Mouse (Mus musculus) liver, adult 2 months (tissue): Measurements from ENCODE around the gene Gatd1.

Experiments used
- CTCF ChIP-seq: fragments of 200-500 bp; IDR thresholded peaks from 2 replicates; pipeline ENCODE4 v1.5.1; 2011; ENCODE audit warnings: low read depth, low read length, control low read depth
- POLR2A ChIP-seq: fragments of 200-500 bp; IDR thresholded peaks from 2 replicates; pipeline ENCODE4 v1.6.1; 2011; ENCODE audit warnings: low read length, control low read depth; ENCODE audit not compliant: insufficient read depth; ENCODE audit errors: extremely low read depth

- TF ChIP-seq CTCF (no peak), POLR2A (no peak)
These were observed 26.0 kb downstream of the Gatd1 start for GRCm38 (mm10) chr7:141387807-141388486.
